Mouse (Mus musculus): ENCODE measurements at regions not wholly inside any gene's neighbourhood (a gene's known extent, or its start where the extent isn't known, plus 50 kb on each side); places are given as distances from the start of the nearest gene placed in this dataset.

GRCm38 (mm10) chr2:75781781-75782211 lies 50.2 kb upstream of the Agps start:
- no peak for TF ChIP-seq GATA1 (IDR thresholded peaks at IDR 0.05; ENCODE audit: low read length)

- TF ChIP-seq GATA1 (IDR thresholded peaks at IDR 0.05; ENCODE audit: low read length) = no peak
Observed at GRCm38 (mm10) chr2:75781078-75781477, 50.9 kb upstream of the Agps start.

- TF ChIP-seq GATA1 (IDR thresholded peaks at IDR 0.05; ENCODE audit: low read length) = no peak
Observed at GRCm38 (mm10) chr2:75777040-75777451, 54.9 kb upstream of the Agps start.

GRCm38 (mm10) chr2:75776533-75776932 lies 55.4 kb upstream of the Agps start:
- TF ChIP-seq GATA1 (IDR thresholded peaks at IDR 0.05; ENCODE audit: low read length) = no peak

- no peak for TF ChIP-seq GATA1 (IDR thresholded peaks at IDR 0.05; ENCODE audit: low read length)
Observed at GRCm38 (mm10) chr2:75775217-75775616, 56.8 kb upstream of the Agps start.

- TF ChIP-seq GATA1 (IDR thresholded peaks at IDR 0.05; ENCODE audit: low read length) = no peak
Observed at GRCm38 (mm10) chr2:75773431-75773830, 58.5 kb upstream of the Agps start.

GRCm38 (mm10) chr2:75772251-75772956 lies 59.6 kb upstream of the Agps start:
- TF ChIP-seq GATA1 (IDR thresholded peaks at IDR 0.05; ENCODE audit: low read length) = no peak

- no peak for TF ChIP-seq GATA1 (IDR thresholded peaks at IDR 0.05; ENCODE audit: low read length)
Observed at GRCm38 (mm10) chr2:75770633-75771032, 61.3 kb upstream of the Agps start.

GRCm38 (mm10) chr2:75768559-75769304 lies 63.2 kb upstream of the Agps start:
- no peak for TF ChIP-seq GATA1 (IDR thresholded peaks at IDR 0.05; ENCODE audit: low read length)

GRCm38 (mm10) chr2:75767871-75768558 lies 63.6 kb upstream of the Nfe2l2 start:
- peak; percentile 35 for TF ChIP-seq GATA1 (IDR thresholded peaks at IDR 0.05; ENCODE audit: low read length)

GRCm38 (mm10) chr2:75765403-75765802 lies 61.0 kb upstream of the Nfe2l2 start:
- no peak for TF ChIP-seq GATA1 (IDR thresholded peaks at IDR 0.05; ENCODE audit: low read length)

GRCm38 (mm10) chr2:75763252-75763651 lies 58.8 kb upstream of the Nfe2l2 start:
- TF ChIP-seq GATA1 (IDR thresholded peaks at IDR 0.05; ENCODE audit: low read length) = no peak

GRCm38 (mm10) chr2:75762030-75762429 lies 57.6 kb upstream of the Nfe2l2 start:
- TF ChIP-seq GATA1 (IDR thresholded peaks at IDR 0.05; ENCODE audit: low read length) = no peak

- TF ChIP-seq GATA1 (IDR thresholded peaks at IDR 0.05; ENCODE audit: low read length) = no peak
Observed at GRCm38 (mm10) chr2:75761626-75762025, 57.2 kb upstream of the Nfe2l2 start.

- no peak for TF ChIP-seq GATA1 (IDR thresholded peaks at IDR 0.05; ENCODE audit: low read length)
Observed at GRCm38 (mm10) chr2:75759196-75759885, 54.9 kb upstream of the Nfe2l2 start.

GRCm38 (mm10) chr2:75758277-75758676 lies 53.8 kb upstream of the Nfe2l2 start:
- TF ChIP-seq GATA1 (IDR thresholded peaks at IDR 0.05; ENCODE audit: low read length) = no peak
